Mouse (Mus musculus): ENCODE measurements around the gene Dnajc12. TPM values are rescaled to one million over a fixed set of nuclear protein-coding genes. Genes with fewer than 3 reads are reported as not detected.
"Not testable (repeated sequence)": the region's sequence is repeated elsewhere in the genome, so short reads cannot be mapped to it uniquely, and the experiment has no call there.

Gene Dnajc12
- polyA plus RNA-seq, 1 experiment from 2014 or later = 9.0 TPM

DNA sequence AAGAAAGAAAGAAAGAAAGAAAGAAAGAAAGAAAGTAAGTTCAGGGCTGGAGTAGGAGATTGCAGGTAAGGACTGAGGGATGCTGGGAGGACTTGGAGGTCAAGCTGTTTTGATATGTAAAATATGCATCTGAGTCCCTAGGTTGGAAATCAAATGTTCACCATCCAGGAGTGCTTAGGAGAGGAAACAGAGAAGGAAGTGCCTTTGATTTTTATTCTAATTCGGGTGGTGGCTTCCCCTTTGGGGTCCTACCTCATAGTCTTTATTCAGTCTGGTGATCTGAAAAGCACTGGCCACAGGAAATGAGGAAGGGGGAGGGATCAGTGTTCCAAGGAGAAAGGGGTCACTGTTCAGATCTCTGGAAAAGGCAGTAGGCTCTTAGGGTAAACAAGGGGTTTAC is 21.7 kb upstream of the Dnajc12 start:
- no peaks in the 10 kb centered on the region for H3K36me3 ChIP-seq
- no peak for ATAC-seq (replicated peaks)
- 68% methylated on average over 1 of the region's 1 CpGs for WGBS
- H3K9ac ChIP-seq (replicated peaks) = no peak overlapping the region
- H3K4me2 ChIP-seq (replicated peaks) = no peak overlapping the region
- no peak overlapping the region for H3K4me3 ChIP-seq
- no peak overlapping the region for H3K27ac ChIP-seq (replicated peaks)
- H3K4me1 ChIP-seq = no peaks in the 10 kb centered on the region
- H3K27me3 ChIP-seq = no peaks in the 10 kb centered on the region
- no peaks in the 10 kb centered on the region for H3K9me3 ChIP-seq

- no peak for ATAC-seq (replicated peaks)
- no peaks in the 10 kb centered on the region for H3K36me3 ChIP-seq
- H3K4me3 ChIP-seq = no peak overlapping the region
- no peak overlapping the region; the same call in 1 of the 2 replicates for H3K4me2 ChIP-seq (replicated peaks)
- H3K4me1 ChIP-seq = no peaks in the 10 kb centered on the region
- 57% methylated on average over 7 of the region's 7 CpGs for WGBS
- H3K9ac ChIP-seq (replicated peaks) = no peak overlapping the region
- H3K9me3 ChIP-seq = no peaks in the 10 kb centered on the region
- no peak overlapping the region for H3K27ac ChIP-seq (replicated peaks)
- H3K27me3 ChIP-seq = no peaks in the 10 kb centered on the region
Measured at GRCm38 (mm10) chr10:63365918-63366455, 16.3 kb upstream of the Dnajc12 start.

DNA sequence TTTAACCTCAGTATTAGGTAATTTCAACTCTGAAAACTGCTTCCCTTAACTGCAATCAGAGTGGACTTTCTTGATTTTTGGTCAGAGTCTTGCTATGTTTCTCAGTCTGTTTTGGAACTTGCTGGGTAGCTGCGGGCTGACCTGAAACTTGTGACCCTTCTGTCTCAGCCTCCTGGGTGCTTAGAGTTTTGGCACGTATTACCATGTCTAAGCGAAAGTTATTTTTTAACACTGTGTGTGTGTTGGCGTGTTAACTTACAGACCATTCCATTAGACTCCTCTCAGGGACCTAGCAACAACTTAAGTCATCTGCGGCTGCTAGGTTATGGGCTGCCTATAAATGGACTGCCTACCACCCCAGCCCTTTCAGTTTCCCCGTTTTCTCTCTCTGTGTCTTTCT is 14.9 kb upstream of the Dnajc12 start:
- H3K9me3 ChIP-seq = no peaks in the 10 kb centered on the region
- 80% methylated on average over 6 of the region's 6 CpGs for WGBS
- H3K27me3 ChIP-seq = no peaks in the 10 kb centered on the region
- H3K36me3 ChIP-seq = no peaks in the 10 kb centered on the region
- H3K9ac ChIP-seq (replicated peaks) = no peak overlapping the region
- H3K4me1 ChIP-seq = no peaks in the 10 kb centered on the region
- no peak overlapping the region for H3K4me3 ChIP-seq
- H3K27ac ChIP-seq (replicated peaks) = no peak overlapping the region
- no peak for ATAC-seq (replicated peaks)
- no peak overlapping the region for H3K4me2 ChIP-seq (replicated peaks)

- Histone ChIP-seq H3K36me3 (no peaks in the 10 kb centered on the region), H3K27ac (replicated peaks) (no peak overlapping the region), H3K4me1 (no peaks in the 10 kb centered on the region), H3K4me3 (no peak overlapping the region), H3K4me2 (replicated peaks) (no peak overlapping the region), H3K27me3 (no peaks in the 10 kb centered on the region), H3K9me3 (no peaks in the 10 kb centered on the region), H3K9ac (replicated peaks) (no peak overlapping the region)
- no peak for ATAC-seq (replicated peaks)
- WGBS = 62% methylated on average over 3 of the region's 3 CpGs
Measured at GRCm38 (mm10) chr10:63368041-63368440, 14.2 kb upstream of the Dnajc12 start.

DNA sequence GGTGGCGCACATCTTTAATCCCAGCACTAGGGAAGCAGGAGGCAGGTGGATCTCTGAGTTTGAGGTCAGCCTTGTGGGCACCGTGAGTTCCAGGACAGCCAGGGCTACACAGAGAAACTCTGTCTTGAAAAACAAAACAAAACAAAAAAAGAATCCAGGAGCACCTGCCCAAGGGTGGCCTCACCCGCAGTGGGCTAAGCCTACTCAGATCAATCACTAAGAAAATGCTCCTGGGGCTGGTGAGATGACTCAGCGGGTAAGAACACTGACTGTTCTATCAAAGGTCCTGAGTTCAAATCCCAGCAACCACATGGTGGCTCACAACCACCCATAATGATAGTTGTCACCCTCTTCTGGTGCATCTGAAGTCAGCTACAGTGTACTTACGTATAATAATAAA is 5.9 kb upstream of the Dnajc12 start:
- 89% methylated on average over 5 of the region's 5 CpGs for WGBS
- no peak overlapping the region for H3K9ac ChIP-seq (replicated peaks)

GRCm38 (mm10) chr10:63377468-63377867 is 4.8 kb upstream of the Dnajc12 start:
- Histone ChIP-seq H3K4me3 (no peak overlapping the region), H3K27me3 (peaks cover 6% of the 10 kb centered on the region; the same call in 1 of the 2 replicates), H3K27ac (replicated peaks) (no peak overlapping the region), H3K4me2 (replicated peaks) (no peak overlapping the region), H3K9me3 (no peaks in the 10 kb centered on the region), H3K36me3 (no peaks in the 10 kb centered on the region), H3K4me1 (peaks cover 12% of the 10 kb centered on the region), H3K9ac (replicated peaks) (no peak overlapping the region)
- ATAC-seq (replicated peaks) = 0 out of 2 replicates have a peak, but pooled peaks have one; percentile 26
- 21% methylated on average over 9 of the region's 9 CpGs for WGBS

More for the DNA sequence above, 5.9 kb upstream of the Dnajc12 start:
- H3K9me3 ChIP-seq = no peaks in the 10 kb centered on the region
- no peak for ATAC-seq (replicated peaks)
- H3K4me1 ChIP-seq = peaks cover 2% of the 10 kb centered on the region
- 0 out of 2 replicates have a peak, but pooled peaks cover 3% of the 10 kb centered on the region for H3K27me3 ChIP-seq
- no peaks in the 10 kb centered on the region for H3K36me3 ChIP-seq
- H3K4me2 ChIP-seq (replicated peaks) = no peak overlapping the region
- no peak overlapping the region for H3K4me3 ChIP-seq
- no peak overlapping the region for H3K27ac ChIP-seq (replicated peaks)

DNA sequence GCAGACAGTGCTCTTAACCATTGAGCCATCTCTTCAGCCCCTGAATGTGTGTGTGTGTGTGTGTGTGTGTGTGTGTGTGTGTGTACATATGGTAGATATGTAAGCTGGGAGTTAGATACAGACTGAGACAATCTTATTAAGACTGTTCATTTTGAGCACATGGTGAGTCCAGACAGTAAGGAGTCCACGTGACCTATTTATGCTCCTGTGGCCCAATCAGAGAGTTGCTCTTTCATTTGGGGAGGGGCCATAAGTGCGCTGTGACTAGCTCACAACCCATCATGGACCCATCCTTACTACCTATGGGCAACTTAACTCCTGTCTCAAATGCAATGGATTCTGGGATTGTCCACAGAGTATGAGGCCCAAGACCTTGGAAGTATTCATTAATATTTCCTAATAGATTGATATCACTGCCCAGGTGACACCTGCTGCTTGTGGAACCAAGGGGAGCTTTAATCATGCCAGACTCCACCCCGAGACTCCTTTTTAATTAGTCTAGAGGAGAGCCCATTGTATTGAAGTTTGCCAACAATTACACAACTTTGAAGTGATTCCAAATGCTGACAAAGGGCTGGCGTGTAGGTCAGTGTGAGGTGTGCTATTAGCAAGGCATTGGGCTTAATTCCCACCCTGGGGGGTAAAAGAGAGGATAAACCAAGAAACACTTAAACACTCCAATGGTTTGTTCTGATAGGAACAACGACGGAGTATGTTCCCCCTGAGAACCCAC is 3.1 kb upstream of the Dnajc12 start:
- H3K4me2 ChIP-seq (replicated peaks) = no peak overlapping the region
- no peak for ATAC-seq (replicated peaks)
- no peaks in the 10 kb centered on the region for H3K36me3 ChIP-seq
- H3K9ac ChIP-seq (replicated peaks) = no peak overlapping the region
- 42% methylated on average over 6 of the region's 6 CpGs for WGBS
- H3K9me3 ChIP-seq = no peaks in the 10 kb centered on the region
- no peak overlapping the region for H3K4me3 ChIP-seq
- peaks cover 6% of the 10 kb centered on the region; the same call in 1 of the 2 replicates for H3K27me3 ChIP-seq
- peaks cover 12% of the 10 kb centered on the region for H3K4me1 ChIP-seq
- no peak overlapping the region for H3K27ac ChIP-seq (replicated peaks)

- no peaks in the 10 kb centered on the region for H3K36me3 ChIP-seq
- 5% methylated on average over 24 of the region's 24 CpGs for WGBS
- H3K27me3 ChIP-seq = peaks cover 6% of the 10 kb centered on the region; the same call in 1 of the 2 replicates
- peak within 1 kb of the TSS; percentile 70 for H3K27ac ChIP-seq (replicated peaks)
- H3K9me3 ChIP-seq = no peaks in the 10 kb centered on the region
- H3K4me2 ChIP-seq (replicated peaks) = peak within 1 kb of the TSS; percentile 91
- peak within 1 kb of the TSS; percentile 75 for H3K9ac ChIP-seq (replicated peaks)
- peak within 1 kb of the TSS; percentile 67 for H3K4me3 ChIP-seq
- H3K4me1 ChIP-seq = peaks cover 16% of the 10 kb centered on the region
- ATAC-seq (replicated peaks) = 0 out of 2 replicates have a peak, but pooled peaks have one; percentile 0
Measured at GRCm38 (mm10) chr10:63381498-63382280, 554 bp upstream of the Dnajc12 start, which contains the start of gene Sirt1. Sirt1 (minus strand) TSS chr10:63381704.

- not testable (repeated sequence) for ATAC-seq (replicated peaks); H3K27me3 ChIP-seq; H3K27ac ChIP-seq (replicated peaks); H3K36me3 ChIP-seq; H3K9me3 ChIP-seq
- Histone ChIP-seq H3K4me1 (peaks cover 16% of the 10 kb centered on the region), H3K4me2 (replicated peaks) (peak overlapping the region; percentile 79), H3K9ac (replicated peaks) (peak overlapping the region; percentile 57), H3K4me3 (peak overlapping the region; percentile 54)
- 29% methylated on average over 5 of the region's 5 CpGs for WGBS
Measured at GRCm38 (mm10) chr10:63385897-63386296, 3.7 kb downstream of the Dnajc12 start.

- H3K27me3 ChIP-seq = peaks cover 3% of the 10 kb centered on the region; the same call in 1 of the 2 replicates
- H3K4me2 ChIP-seq (replicated peaks) = peak overlapping the region; percentile 79
- ATAC-seq (replicated peaks) = peak; percentile 68
- H3K4me1 ChIP-seq = peaks cover 12% of the 10 kb centered on the region
- H3K36me3 ChIP-seq = no peaks in the 10 kb centered on the region
- whole genome bisulfite sequencing = under 1% methylated on average over 19 of the region's 19 CpGs
- H3K9ac ChIP-seq (replicated peaks) = peak overlapping the region; percentile 57
- peak overlapping the region; percentile 54 for H3K4me3 ChIP-seq
- no peaks in the 10 kb centered on the region for H3K9me3 ChIP-seq
- peak overlapping the region; percentile 40; the same call in 1 of the 2 replicates for H3K27ac ChIP-seq (replicated peaks)
Measured at GRCm38 (mm10) chr10:63386444-63386843, 4.2 kb downstream of the Dnajc12 start.

DNA sequence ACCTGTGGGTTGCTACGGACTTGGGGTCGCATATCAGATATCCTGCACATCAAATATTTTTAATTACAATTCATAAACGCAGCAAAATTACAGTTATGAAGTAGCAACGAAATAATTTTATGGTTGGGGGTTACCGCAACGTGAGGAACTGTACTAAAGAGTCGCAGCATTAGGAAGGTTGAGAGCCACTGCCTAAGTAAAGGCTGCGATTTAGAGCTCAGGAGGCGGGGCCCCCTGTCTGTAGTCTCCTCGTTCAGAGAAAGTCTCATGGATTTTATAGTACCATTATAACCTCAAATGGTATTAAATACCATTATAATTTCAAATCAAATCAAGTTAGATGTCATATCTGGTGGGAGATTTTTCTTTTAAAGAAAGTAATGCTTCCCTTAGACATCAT is 4.7 kb downstream of the Dnajc12 start:
- peaks cover 7% of the 10 kb centered on the region for H3K4me1 ChIP-seq
- no peaks in the 10 kb centered on the region for H3K36me3 ChIP-seq
- H3K4me2 ChIP-seq (replicated peaks) = peak overlapping the region; percentile 79
- peak overlapping the region; percentile 57 for H3K9ac ChIP-seq (replicated peaks)
- H3K4me3 ChIP-seq = peak overlapping the region; percentile 54
- ATAC-seq (replicated peaks) = no peak
- no peaks in the 10 kb centered on the region for H3K27me3 ChIP-seq
- H3K9me3 ChIP-seq = no peaks in the 10 kb centered on the region
- 0 out of 2 replicates have a peak overlapping the region, but pooled peaks have one; percentile 40 for H3K27ac ChIP-seq (replicated peaks)
- WGBS = 2% methylated on average over 10 of the region's 10 CpGs

GRCm38 (mm10) chr10:63388948-63389347 is 6.7 kb downstream of the Dnajc12 start:
- no peak overlapping the region for H3K27ac ChIP-seq (replicated peaks)
- no peak overlapping the region for H3K9ac ChIP-seq (replicated peaks)
- no peaks in the 10 kb centered on the region for H3K27me3 ChIP-seq
- H3K4me1 ChIP-seq = peaks cover 4% of the 10 kb centered on the region
- ATAC-seq (replicated peaks) = no peak
- WGBS = 67% methylated on average over 4 of the region's 4 CpGs
- H3K9me3 ChIP-seq = no peaks in the 10 kb centered on the region
- H3K4me3 ChIP-seq = no peak overlapping the region
- H3K4me2 ChIP-seq (replicated peaks) = no peak overlapping the region
- H3K36me3 ChIP-seq = no peaks in the 10 kb centered on the region

All from forebrain, embryonic 15.5 days (tissue).